Mouse (Mus musculus) erythroblast, embryonic 14.5 days (primary cell): ENCODE data around the gene Mmgt2.

Experiments used
- GATA1 ChIP-seq: IDR thresholded peaks from 2 replicates; pipeline ENCODE4 v1.6.1; 2012; ENCODE audit warnings: low read length, inconsistent platforms, mixed read lengths
- TAL1 ChIP-seq: IDR thresholded peaks from 3 replicates; pipeline ENCODE4 v1.6.1; 2012; ENCODE audit warnings: low read length, inconsistent platforms, mixed read lengths

GRCm38 (mm10) chr11:62637806-62638205, 10.7 kb upstream of the Mmgt2 start:
- TF ChIP-seq TAL1 (no peak), GATA1 (no peak)
